Mouse (Mus musculus): ENCODE data around the gene Pskh1.

Gene Pskh1

GRCm38 (mm10) chr8:105890870-105891269, 9.4 kb upstream of the Pskh1 start:
- in situ Hi-C loops (cut with MboI; ENCODE audit: unreplicated experiment in 2 of 2) = loop anchor here (5.0 kb wide), 2 partner anchors 36 to 126 kb away; no protein-coding TSS in a partner anchor

- in situ Hi-C loops (cut with MboI; ENCODE audit: unreplicated experiment in 2 of 2) = loop anchor here (5.0 kb wide), 2 partner anchors 35 to 125 kb away; no protein-coding TSS in a partner anchor
These were observed 7.8 kb upstream of the Pskh1 start for GRCm38 (mm10) chr8:105892432-105892831.

- in situ Hi-C loops (cut with MboI; ENCODE audit: unreplicated experiment in 2 of 2) = loop anchor here (5.0 kb wide), 2 partner anchors 34 to 124 kb away; no protein-coding TSS in a partner anchor
These were observed 6.9 kb upstream of the Pskh1 start, which contains the start of gene Nrn1l for GRCm38 (mm10) chr8:105893339-105893738. Gene Nrn1l, plus strand, starts transcription at chr8:105893567.

GRCm38 (mm10) chr8:105897801-105898480, 2.3 kb upstream of the Pskh1 start:
- in situ Hi-C loops (cut with MboI; ENCODE audit: unreplicated experiment in 2 of 2) = no loop called here

- in situ Hi-C loops (cut with MboI; ENCODE audit: unreplicated experiment in 2 of 2) = no loop called here
These were observed 838 bp downstream of the Pskh1 start for GRCm38 (mm10) chr8:105900941-105901616.

GRCm38 (mm10) chr8:105919390-105919789, 19.1 kb downstream of the Pskh1 start:
- in situ Hi-C loops (cut with MboI; ENCODE audit: unreplicated experiment in 2 of 2) = no loop called here

GRCm38 (mm10) chr8:105925123-105925522, 24.9 kb downstream of the Pskh1 start:
- in situ Hi-C loops (cut with MboI; ENCODE audit: unreplicated experiment in 2 of 2) = loop anchor here (5.0 kb wide), 3 partner anchors 33 to 213 kb away; partner anchors contain the start of gene Nrn1l (in 1 of the 2)

- in situ Hi-C loops (cut with MboI; ENCODE audit: unreplicated experiment in 2 of 2) = loop anchor here in 1 of 2 experiments (5.0 to 10.0 kb wide), 2 partner anchors 213 to 326 kb away; partner anchors contain the start of gene Ripor1
These were observed 30.4 kb downstream of the Pskh1 start for GRCm38 (mm10) chr8:105930602-105931001.

GRCm38 (mm10) chr8:105931271-105931670, 31.0 kb downstream of the Pskh1 start:
- in situ Hi-C loops (cut with MboI; ENCODE audit: unreplicated experiment in 2 of 2) = loop anchor here in 1 of 2 experiments (5.0 to 10.0 kb wide), 2 partner anchors 214 to 326 kb away; partner anchors contain the start of gene Ripor1

GRCm38 (mm10) chr8:105932525-105932924, 32.3 kb downstream of the Pskh1 start:
- in situ Hi-C loops (cut with MboI; ENCODE audit: unreplicated experiment in 2 of 2) = loop anchor here in 1 of 2 experiments (5.0 to 10.0 kb wide), 2 partner anchors 215 to 328 kb away; partner anchors contain the start of gene Ripor1

GRCm38 (mm10) chr8:105933762-105934161, 33.5 kb downstream of the Pskh1 start, which contains the start of gene Ctrl:
Gene Ctrl, minus strand, starts transcription at chr8:105933862.
- in situ Hi-C loops (cut with MboI; ENCODE audit: unreplicated experiment in 2 of 2) = loop anchor here in 1 of 2 experiments (5.0 to 10.0 kb wide), 2 partner anchors 216 to 329 kb away; partner anchors contain the start of gene Ripor1

- in situ Hi-C loops (cut with MboI; ENCODE audit: unreplicated experiment in 2 of 2) = loop anchor here (5.0 to 10.0 kb wide), 2 partner anchors 87 to 330 kb away; partner anchors contain the start of gene Ripor1 (in 1 of the 2)
These were observed 34.9 kb downstream of the Pskh1 start for GRCm38 (mm10) chr8:105935105-105935504.

- in situ Hi-C loops (cut with MboI; ENCODE audit: unreplicated experiment in 2 of 2) = loop anchor here (5.0 to 10.0 kb wide), 2 partner anchors 86 to 331 kb away; partner anchors contain the start of gene Ripor1 (in 1 of the 2)
These were observed 35.8 kb downstream of the Pskh1 start for GRCm38 (mm10) chr8:105935863-105936603.

GRCm38 (mm10) chr8:105936866-105937475, 36.7 kb downstream of the Pskh1 start:
- in situ Hi-C loops (cut with MboI; ENCODE audit: unreplicated experiment in 2 of 2) = loop anchor here (5.0 to 10.0 kb wide), 2 partner anchors 85 to 332 kb away; partner anchors contain the start of gene Ripor1 (in 1 of the 2)

- in situ Hi-C loops (cut with MboI; ENCODE audit: unreplicated experiment in 2 of 2) = loop anchor here (5.0 to 10.0 kb wide), 2 partner anchors 85 to 333 kb away; partner anchors contain the start of gene Ripor1 (in 1 of the 2)
These were observed 37.5 kb downstream of the Pskh1 start for GRCm38 (mm10) chr8:105937496-105938305.

GRCm38 (mm10) chr8:105938306-105938669, 38.0 kb downstream of the Pskh1 start, which contains the start of gene Psmb10:
Gene Psmb10, minus strand, starts transcription at chr8:105938444.
- in situ Hi-C loops (cut with MboI; ENCODE audit: unreplicated experiment in 2 of 2) = loop anchor here (5.0 to 10.0 kb wide), 2 partner anchors 84 to 333 kb away; partner anchors contain the start of gene Ripor1 (in 1 of the 2)

- in situ Hi-C loops (cut with MboI; ENCODE audit: unreplicated experiment in 2 of 2) = loop anchor here (5.0 kb wide), 2 partner anchors 35 to 40 kb away; partner anchors contain the start of gene Dpep3 (in 1 of the 2)
These were observed 41.8 kb downstream of the Pskh1 start for GRCm38 (mm10) chr8:105942026-105942425.

- in situ Hi-C loops (cut with MboI; ENCODE audit: unreplicated experiment in 2 of 2) = loop anchor here (5.0 kb wide), 2 partner anchors 35 to 40 kb away; partner anchors contain the start of gene Dpep3 (in 1 of the 2)
These were observed 42.3 kb downstream of the Pskh1 start for GRCm38 (mm10) chr8:105942542-105942941.

All from v-Abl transformed pro-B cells (cell line).